Mouse (Mus musculus) mouse embryonic stem cell (cell line): ENCODE results near the gene Cenpo.

Experiments
- in situ Hi-C, 2 experiments: fragments of 300-500 bp; cut with MboI; formaldehyde crosslinking; loops; 1 replicate in 1 of 2; 3 replicates in 1 of 2; pipeline ENCODE4 v1.14.3; 2019 to 2020; ENCODE audit warnings: low sequenced_read_pairs in 2 of 2, low pct_unique_long_range_greater_than_20kb in 1 of 2, mixed read lengths in 1 of 2; ENCODE audit not compliant: unreplicated experiment in 1 of 2

Gene Cenpo

GRCm38 (mm10) chr12:4202206-4202605 lies 31.9 kb downstream of the Cenpo start:
- in situ Hi-C loops: no loop called here

- in situ Hi-C loops: no loop called here
Measured at GRCm38 (mm10) chr12:4201454-4202200, 32.5 kb downstream of the Cenpo start.

GRCm38 (mm10) chr12:4199271-4199670 lies 34.8 kb downstream of the Cenpo start:
- in situ Hi-C loops: no loop called here

GRCm38 (mm10) chr12:4198702-4199101 lies 35.4 kb downstream of the Cenpo start:
- in situ Hi-C loops: no loop called here

- in situ Hi-C loops: no loop called here
Measured at GRCm38 (mm10) chr12:4194643-4195042, 39.5 kb downstream of the Cenpo start.

- in situ Hi-C loops: no loop called here
Measured at GRCm38 (mm10) chr12:4193025-4193740, 40.9 kb downstream of the Cenpo start.

- in situ Hi-C loops: no loop called here
Measured at GRCm38 (mm10) chr12:4192514-4192913, 41.6 kb downstream of the Cenpo start.

GRCm38 (mm10) chr12:4189060-4189447 lies 45.0 kb downstream of the Cenpo start:
- in situ Hi-C loops: no loop called here

GRCm38 (mm10) chr12:4188171-4189059 lies 45.7 kb downstream of the Cenpo start:
- in situ Hi-C loops: no loop called here

- in situ Hi-C loops: no loop called here
Measured at GRCm38 (mm10) chr12:4184648-4185047, 49.4 kb downstream of the Cenpo start.

- in situ Hi-C loops: no loop called here
Measured at GRCm38 (mm10) chr12:4180507-4180906, 53.6 kb downstream of the Cenpo start.

- in situ Hi-C loops: no loop called here
Measured at GRCm38 (mm10) chr12:4179671-4180233, 54.3 kb downstream of the Cenpo start.

- in situ Hi-C loops: no loop called here
Measured at GRCm38 (mm10) chr12:4178839-4179238, 55.3 kb downstream of the Cenpo start.

GRCm38 (mm10) chr12:4173108-4173790 lies 60.8 kb downstream of the Cenpo start:
- in situ Hi-C loops: no loop called here

- in situ Hi-C loops: no loop called here
Measured at GRCm38 (mm10) chr12:4169622-4170021, 64.5 kb downstream of the Cenpo start.

- in situ Hi-C loops: no loop called here
Measured at GRCm38 (mm10) chr12:4169058-4169457, 65.0 kb downstream of the Cenpo start.

GRCm38 (mm10) chr12:4166970-4167369 lies 67.1 kb downstream of the Cenpo start:
- in situ Hi-C loops: no loop called here

GRCm38 (mm10) chr12:4162886-4163285 lies 71.2 kb downstream of the Cenpo start:
- in situ Hi-C loops: no loop called here
